Mouse (Mus musculus): Measurements from ENCODE around the gene Prph2. TPM values are rescaled to one million over a fixed set of nuclear protein-coding genes. Genes with fewer than 3 reads are reported as not detected.

Gene Prph2
- not detected in 2 replicates for polyA plus RNA-seq (2015; fragmentation: Nextera tagmentation; extraction: Ambion mirVana)

GRCm38 (mm10) chr17:46910186-46910585 is at the start of gene Prph2:
TSS of gene Prph2 (plus strand) at chr17:46910459.
- no peaks in the 10 kb centered on the region for H3K9me3 ChIP-seq (replicated peaks; ENCODE audit: control insufficient read depth, low read length)
- no peak within 1 kb of the TSS for H3K4me2 ChIP-seq (ENCODE audit: low read depth, low read length)
- H3K36me3 ChIP-seq (ENCODE audit: control insufficient read depth, insufficient read depth), result no peaks in the 10 kb centered on the region
- no peaks in the 10 kb centered on the region for H3K27me3 ChIP-seq (ENCODE audit: control insufficient read depth, insufficient read depth, low read length)
- no peak within 1 kb of the TSS for H3K27ac ChIP-seq (ENCODE audit: low read length)
- peaks cover 10% of the 10 kb centered on the region for H3K4me1 ChIP-seq (ENCODE audit: control insufficient read depth, insufficient read depth, low read length)
- 83% methylated on average over 10 of the region's 10 CpGs for WGBS
- ATAC-seq (replicated peaks; ENCODE audit: extremely low read depth, insufficient read depth, low FRiP score), result no peak
- H3K4me3 ChIP-seq (ENCODE audit: low read length), result no peak within 1 kb of the TSS
- no peak within 1 kb of the TSS for H3K9ac ChIP-seq (ENCODE audit: low read length)

GRCm38 (mm10) chr17:46864566-46865195 is 45.6 kb upstream of the Prph2 start:
- Histone ChIP-seq H3K9me3 (replicated peaks; ENCODE audit: control insufficient read depth, low read length) (no peaks in the 10 kb centered on the region), H3K4me2 (ENCODE audit: low read depth, low read length) (no peak overlapping the region), H3K9ac (ENCODE audit: low read length) (no peak overlapping the region), H3K27ac (ENCODE audit: low read length) (no peak overlapping the region), H3K27me3 (ENCODE audit: control insufficient read depth, insufficient read depth, low read length) (no peaks in the 10 kb centered on the region), H3K4me1 (ENCODE audit: control insufficient read depth, insufficient read depth, low read length) (no peaks in the 10 kb centered on the region), H3K4me3 (ENCODE audit: low read length) (no peak overlapping the region), H3K36me3 (ENCODE audit: control insufficient read depth, insufficient read depth) (no peaks in the 10 kb centered on the region)
- WGBS, result 53% methylated on average over 7 of the region's 7 CpGs
- ATAC-seq (replicated peaks; ENCODE audit: extremely low read depth, insufficient read depth, low FRiP score), result no peak

- no peaks in the 10 kb centered on the region for H3K9me3 ChIP-seq (replicated peaks; ENCODE audit: control insufficient read depth, low read length)
- no peak overlapping the region for H3K9ac ChIP-seq (ENCODE audit: low read length)
- WGBS, result 80% methylated on average over 12 of the region's 12 CpGs
Observed at GRCm38 (mm10) chr17:46866836-46867235, 43.4 kb upstream of the Prph2 start.

GRCm38 (mm10) chr17:46870204-46870798 is 40.0 kb upstream of the Prph2 start:
- H3K4me3 ChIP-seq (ENCODE audit: low read length), result no peak overlapping the region
- no peak for ATAC-seq (replicated peaks; ENCODE audit: extremely low read depth, insufficient read depth, low FRiP score)
- no peak overlapping the region for H3K9ac ChIP-seq (ENCODE audit: low read length)
- WGBS, result 85% methylated on average over 5 of the region's 5 CpGs
- no peaks in the 10 kb centered on the region for H3K9me3 ChIP-seq (replicated peaks; ENCODE audit: control insufficient read depth, low read length)
- H3K4me1 ChIP-seq (ENCODE audit: control insufficient read depth, insufficient read depth, low read length), result peaks cover 11% of the 10 kb centered on the region
- H3K36me3 ChIP-seq (ENCODE audit: control insufficient read depth, insufficient read depth), result no peaks in the 10 kb centered on the region
- no peak overlapping the region for H3K27ac ChIP-seq (ENCODE audit: low read length)
- no peaks in the 10 kb centered on the region for H3K27me3 ChIP-seq (ENCODE audit: control insufficient read depth, insufficient read depth, low read length)
- no peak overlapping the region for H3K4me2 ChIP-seq (ENCODE audit: low read depth, low read length)

More at GRCm38 (mm10) chr17:46866836-46867235, 43.4 kb upstream of the Prph2 start:
- H3K36me3 ChIP-seq (ENCODE audit: control insufficient read depth, insufficient read depth), result no peaks in the 10 kb centered on the region
- no peak overlapping the region for H3K27ac ChIP-seq (ENCODE audit: low read length)
- H3K4me1 ChIP-seq (ENCODE audit: control insufficient read depth, insufficient read depth, low read length), result no peaks in the 10 kb centered on the region
- H3K27me3 ChIP-seq (ENCODE audit: control insufficient read depth, insufficient read depth, low read length), result no peaks in the 10 kb centered on the region
- ATAC-seq (replicated peaks; ENCODE audit: extremely low read depth, insufficient read depth, low FRiP score), result no peak
- H3K4me2 ChIP-seq (ENCODE audit: low read depth, low read length), result no peak overlapping the region
- no peak overlapping the region for H3K4me3 ChIP-seq (ENCODE audit: low read length)

- H3K9ac ChIP-seq (ENCODE audit: low read length), result no peak overlapping the region
- H3K4me1 ChIP-seq (ENCODE audit: control insufficient read depth, insufficient read depth, low read length), result peaks cover 11% of the 10 kb centered on the region
- no peaks in the 10 kb centered on the region for H3K9me3 ChIP-seq (replicated peaks; ENCODE audit: control insufficient read depth, low read length)
- H3K4me3 ChIP-seq (ENCODE audit: low read length), result no peak overlapping the region
- no peaks in the 10 kb centered on the region for H3K27me3 ChIP-seq (ENCODE audit: control insufficient read depth, insufficient read depth, low read length)
- no peak overlapping the region for H3K4me2 ChIP-seq (ENCODE audit: low read depth, low read length)
- no peak overlapping the region for H3K27ac ChIP-seq (ENCODE audit: low read length)
- no peak for ATAC-seq (replicated peaks; ENCODE audit: extremely low read depth, insufficient read depth, low FRiP score)
- no peaks in the 10 kb centered on the region for H3K36me3 ChIP-seq (ENCODE audit: control insufficient read depth, insufficient read depth)
- 36% methylated on average over 1 of the region's 1 CpGs for WGBS
Observed at GRCm38 (mm10) chr17:46870913-46871312, 39.3 kb upstream of the Prph2 start.

GRCm38 (mm10) chr17:46872806-46873205 is 37.5 kb upstream of the Prph2 start:
- Histone ChIP-seq H3K9me3 (replicated peaks; ENCODE audit: control insufficient read depth, low read length) (no peaks in the 10 kb centered on the region), H3K9ac (ENCODE audit: low read length) (no peak overlapping the region), H3K4me2 (ENCODE audit: low read depth, low read length) (no peak overlapping the region), H3K27ac (ENCODE audit: low read length) (no peak overlapping the region), H3K4me3 (ENCODE audit: low read length) (no peak overlapping the region), H3K27me3 (ENCODE audit: control insufficient read depth, insufficient read depth, low read length) (no peaks in the 10 kb centered on the region), H3K36me3 (ENCODE audit: control insufficient read depth, insufficient read depth) (no peaks in the 10 kb centered on the region), H3K4me1 (ENCODE audit: control insufficient read depth, insufficient read depth, low read length) (peaks cover 11% of the 10 kb centered on the region)
- ATAC-seq (replicated peaks; ENCODE audit: extremely low read depth, insufficient read depth, low FRiP score), result no peak
- 80% methylated on average over 7 of the region's 7 CpGs for WGBS

GRCm38 (mm10) chr17:46874133-46874532 is 36.1 kb upstream of the Prph2 start:
- peaks cover 11% of the 10 kb centered on the region for H3K4me1 ChIP-seq (ENCODE audit: control insufficient read depth, insufficient read depth, low read length)
- 8% methylated on average over 10 of the region's 10 CpGs for WGBS
- no peak overlapping the region; the same call in 1 of the 2 replicates for H3K9ac ChIP-seq (ENCODE audit: low read length)
- H3K36me3 ChIP-seq (ENCODE audit: control insufficient read depth, insufficient read depth), result no peaks in the 10 kb centered on the region
- peak overlapping the region; percentile 48 for H3K4me2 ChIP-seq (ENCODE audit: low read depth, low read length)
- H3K27ac ChIP-seq (ENCODE audit: low read length), result peak overlapping the region; percentile 42
- H3K9me3 ChIP-seq (replicated peaks; ENCODE audit: control insufficient read depth, low read length), result no peaks in the 10 kb centered on the region
- peak; percentile 71 for ATAC-seq (replicated peaks; ENCODE audit: extremely low read depth, insufficient read depth, low FRiP score)
- no peak overlapping the region for H3K4me3 ChIP-seq (ENCODE audit: low read length)
- no peaks in the 10 kb centered on the region for H3K27me3 ChIP-seq (ENCODE audit: control insufficient read depth, insufficient read depth, low read length)

- H3K27ac ChIP-seq (ENCODE audit: low read length), result no peak overlapping the region
- no peak for ATAC-seq (replicated peaks; ENCODE audit: extremely low read depth, insufficient read depth, low FRiP score)
- H3K9me3 ChIP-seq (replicated peaks; ENCODE audit: control insufficient read depth, low read length), result no peaks in the 10 kb centered on the region
- no peak overlapping the region for H3K4me3 ChIP-seq (ENCODE audit: low read length)
- H3K4me1 ChIP-seq (ENCODE audit: control insufficient read depth, insufficient read depth, low read length), result peaks cover 18% of the 10 kb centered on the region
- H3K36me3 ChIP-seq (ENCODE audit: control insufficient read depth, insufficient read depth), result no peaks in the 10 kb centered on the region
- H3K4me2 ChIP-seq (ENCODE audit: low read depth, low read length), result no peak overlapping the region
- no peaks in the 10 kb centered on the region for H3K27me3 ChIP-seq (ENCODE audit: control insufficient read depth, insufficient read depth, low read length)
- WGBS, result 76% methylated on average over 3 of the region's 3 CpGs
- no peak overlapping the region for H3K9ac ChIP-seq (ENCODE audit: low read length)
Observed at GRCm38 (mm10) chr17:46875626-46876025, 34.6 kb upstream of the Prph2 start.

GRCm38 (mm10) chr17:46876371-46876950 is 33.8 kb upstream of the Prph2 start:
- no peak overlapping the region for H3K27ac ChIP-seq (ENCODE audit: low read length)
- peaks cover 18% of the 10 kb centered on the region for H3K4me1 ChIP-seq (ENCODE audit: control insufficient read depth, insufficient read depth, low read length)
- H3K36me3 ChIP-seq (ENCODE audit: control insufficient read depth, insufficient read depth), result no peaks in the 10 kb centered on the region
- WGBS, result 69% methylated on average over 8 of the region's 8 CpGs
- no peak overlapping the region for H3K4me3 ChIP-seq (ENCODE audit: low read length)
- no peaks in the 10 kb centered on the region for H3K27me3 ChIP-seq (ENCODE audit: control insufficient read depth, insufficient read depth, low read length)
- no peak overlapping the region for H3K4me2 ChIP-seq (ENCODE audit: low read depth, low read length)
- no peak for ATAC-seq (replicated peaks; ENCODE audit: extremely low read depth, insufficient read depth, low FRiP score)
- H3K9me3 ChIP-seq (replicated peaks; ENCODE audit: control insufficient read depth, low read length), result no peaks in the 10 kb centered on the region
- H3K9ac ChIP-seq (ENCODE audit: low read length), result no peak overlapping the region
